Mouse (Mus musculus) liver, adult 2 months (tissue): ENCODE measurements around the gene Arl9.

Source experiments
- CTCF ChIP-seq: fragments of 200-500 bp; IDR thresholded peaks from 2 replicates; pipeline ENCODE4 v1.5.1; 2011; ENCODE audit warnings: low read depth, low read length, control low read depth
- POLR2A ChIP-seq: fragments of 200-500 bp; IDR thresholded peaks from 2 replicates; pipeline ENCODE4 v1.6.1; 2011; ENCODE audit warnings: low read length, control low read depth; ENCODE audit not compliant: insufficient read depth; ENCODE audit errors: extremely low read depth

DNA sequence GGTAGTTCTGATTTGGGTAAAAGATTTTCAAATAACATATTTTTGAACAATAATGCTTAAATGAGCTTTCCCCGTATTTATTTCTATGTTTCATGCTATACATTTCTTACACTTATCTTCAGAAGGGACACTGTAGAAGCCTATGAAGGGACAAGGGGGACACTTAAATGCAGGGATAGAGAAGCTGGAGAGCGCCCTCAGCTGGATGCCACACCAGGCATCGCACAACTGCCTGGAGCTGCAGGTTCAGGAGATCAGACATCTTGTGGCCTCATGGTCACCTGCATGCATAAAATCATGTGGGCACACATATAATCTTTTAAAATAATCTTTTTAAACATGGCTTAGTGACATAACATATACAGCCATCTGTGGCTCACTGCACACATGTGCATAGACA, 39.2 kb upstream of the Arl9 start:
- TF ChIP-seq CTCF (peak; percentile 64), POLR2A (no peak)
